Mouse (Mus musculus): ENCODE data around the gene Rpain. TPM values are rescaled to one million over a fixed set of nuclear protein-coding genes. Genes with fewer than 3 reads are reported as not detected.

The Rpain gene
- 4.6 and 16.4 TPM in 2 replicates for polyA plus RNA-seq (2012)

DNA sequence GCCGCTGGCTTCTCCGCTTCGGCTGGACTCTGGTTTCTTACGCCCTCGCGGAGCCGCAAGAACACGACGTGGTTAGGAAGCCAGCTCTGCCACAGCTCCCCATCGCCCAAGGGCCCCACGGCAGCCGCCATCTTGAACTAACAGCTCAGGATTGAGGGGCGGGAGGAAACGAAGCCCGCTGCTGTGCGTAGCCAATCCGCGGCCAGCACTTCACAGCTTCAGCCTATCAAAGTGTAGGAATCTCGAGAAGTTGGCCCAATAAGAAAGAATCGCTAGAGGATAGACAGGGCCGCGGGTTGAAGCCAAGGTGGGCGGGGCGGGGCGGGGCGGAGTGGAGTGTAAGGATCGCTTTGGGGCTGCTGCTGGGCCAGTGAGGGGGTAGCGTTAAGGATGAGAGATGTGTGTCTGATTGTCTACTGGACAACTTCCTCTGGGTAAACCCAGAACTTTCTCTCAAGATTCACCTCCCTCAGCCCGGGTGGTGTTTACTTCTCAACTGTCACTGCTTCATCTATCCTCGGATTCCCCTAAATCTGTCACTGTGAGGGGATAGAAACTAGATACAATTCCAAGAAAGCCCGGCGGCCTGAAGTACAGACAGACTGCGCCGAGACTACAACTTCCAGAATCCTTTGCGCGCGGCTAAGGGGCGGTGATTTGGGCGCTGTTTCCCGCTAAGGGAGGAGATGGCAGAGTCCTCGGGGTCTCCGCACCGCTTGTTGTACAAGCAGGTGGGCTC is at the start of gene Rpain, which contains the start of gene Nup88:
TSS of gene Rpain (plus strand) at position 393 of the 739 bp plus-strand sequence.
TSS of gene Nup88 (minus strand) at position 153 of the 739 bp plus-strand sequence.
- TF ChIP-seq GATA1 (IDR thresholded peaks at IDR 0.05; ENCODE audit: low read length), result no peak

DNA sequence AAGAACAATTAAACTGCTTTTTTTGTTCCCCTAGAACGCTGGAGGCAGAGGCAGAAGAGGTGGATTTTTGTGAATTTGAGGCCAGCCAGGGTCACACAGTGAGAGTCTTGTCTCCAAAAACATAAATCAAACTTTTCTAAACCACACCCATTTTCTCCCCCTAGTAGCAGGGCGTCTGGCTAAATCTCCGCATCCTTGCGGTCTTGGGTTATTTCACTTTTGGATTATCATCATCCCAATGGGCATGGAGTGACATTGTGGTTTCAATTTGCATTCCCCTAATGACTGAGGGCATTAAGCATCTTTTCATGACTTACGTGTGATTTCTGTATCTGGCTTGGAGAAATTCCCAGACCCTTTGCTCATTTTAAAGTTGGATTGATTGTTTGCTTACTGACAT is 38.6 kb upstream of the Rpain start:
- no peak for TF ChIP-seq GATA1 (IDR thresholded peaks at IDR 0.05; ENCODE audit: low read length)

DNA sequence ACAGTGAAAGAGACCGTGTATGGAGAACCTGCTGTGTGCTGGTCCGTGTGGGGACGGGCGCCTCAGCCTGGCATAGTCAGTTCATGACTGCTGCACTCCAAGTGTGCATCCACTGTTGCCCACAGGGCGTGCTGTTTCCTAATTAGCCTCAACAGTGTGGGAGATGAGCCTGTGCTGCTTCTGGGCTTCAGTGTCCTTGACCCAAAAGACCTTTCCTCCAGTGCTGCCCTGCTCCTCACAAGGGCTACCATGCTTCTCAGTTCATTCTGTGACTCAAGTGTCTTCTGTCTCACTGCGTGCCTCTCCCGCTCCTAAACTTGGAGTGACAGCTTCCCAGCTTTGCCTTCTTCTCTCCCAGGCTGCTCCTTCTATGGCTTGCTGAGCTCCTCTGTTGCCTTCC is 34.7 kb upstream of the Rpain start:
- TF ChIP-seq GATA1 (IDR thresholded peaks at IDR 0.05; ENCODE audit: low read length), result no peak

DNA sequence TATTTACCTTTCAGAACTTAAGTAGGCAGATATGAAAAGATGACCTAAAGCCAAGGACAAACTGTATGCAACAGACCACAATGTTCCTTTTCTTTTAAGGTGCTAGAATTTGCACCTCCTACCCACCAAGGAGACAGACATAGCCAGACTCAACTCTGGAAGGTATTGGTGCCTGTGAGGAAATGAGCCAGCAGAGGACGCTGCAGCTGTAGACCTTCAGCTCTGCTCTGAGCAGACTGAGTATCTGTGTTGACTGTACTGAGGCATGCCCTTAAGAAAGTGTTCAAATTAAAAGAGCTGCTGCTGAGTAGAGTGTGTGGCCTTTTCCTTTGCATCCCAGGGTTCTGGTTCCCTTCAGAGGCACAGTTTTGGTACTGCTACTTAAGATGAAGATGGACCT is 27.4 kb upstream of the Rpain start:
- no peak for TF ChIP-seq GATA1 (IDR thresholded peaks at IDR 0.05; ENCODE audit: low read length)

DNA sequence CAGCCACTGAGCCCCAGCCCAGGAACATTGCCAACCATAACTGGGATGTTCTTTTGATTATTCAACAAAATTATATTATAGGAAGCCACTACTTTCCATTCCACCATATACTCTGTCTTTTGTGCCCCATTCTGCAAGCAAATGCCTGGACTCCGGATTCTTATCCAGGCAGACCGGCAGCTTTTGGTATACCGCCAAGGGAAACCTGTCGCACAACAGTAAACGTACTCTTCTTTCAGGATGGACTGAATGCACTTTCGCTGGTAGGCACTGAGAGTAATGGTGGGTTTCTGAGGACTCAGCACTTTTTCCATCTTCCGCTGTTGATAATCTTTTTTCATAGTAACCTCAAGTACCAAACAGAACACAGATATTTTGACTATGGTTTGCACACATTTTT is 26.4 kb upstream of the Rpain start:
- TF ChIP-seq GATA1 (IDR thresholded peaks at IDR 0.05; ENCODE audit: low read length), result no peak

DNA sequence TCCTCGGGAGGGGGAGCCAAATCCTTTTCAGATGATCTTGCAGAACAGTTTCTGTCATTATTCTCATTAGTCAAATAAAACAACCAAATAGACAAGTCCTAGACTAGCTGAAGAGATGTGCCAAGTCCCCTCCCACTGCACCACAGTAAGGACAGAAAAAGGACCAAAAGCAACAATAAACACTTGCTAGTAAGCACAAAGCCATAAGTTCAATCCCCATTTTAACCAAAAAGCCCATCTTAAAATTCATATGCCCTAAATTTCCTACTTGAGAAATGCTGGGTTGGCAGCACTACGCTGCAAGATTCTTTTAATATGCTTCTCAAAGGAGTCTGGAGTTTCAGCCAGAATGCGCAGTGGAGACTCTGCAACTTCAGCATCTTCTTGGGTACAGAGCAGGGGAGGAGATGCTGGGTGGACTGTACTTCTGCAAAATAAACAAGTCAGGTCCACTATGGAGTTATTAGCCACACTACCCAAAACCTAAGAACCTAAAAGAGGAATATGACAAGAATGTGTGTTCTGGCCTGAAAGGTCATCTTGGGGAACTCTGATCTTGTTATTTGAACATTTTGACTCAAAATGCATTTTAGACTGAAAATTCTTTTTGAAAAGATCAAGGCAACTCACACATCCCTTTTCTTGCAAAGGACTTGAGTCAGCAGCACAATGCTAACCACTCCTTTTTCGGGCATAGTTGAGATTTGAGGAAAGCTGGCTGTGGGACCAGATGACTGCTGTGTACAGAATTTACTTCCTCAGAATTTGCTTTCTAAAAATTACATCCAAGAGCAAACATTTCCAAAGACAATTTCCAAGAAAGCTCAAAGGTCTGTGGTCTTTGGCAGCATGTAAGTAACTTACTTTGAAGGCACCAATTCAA is 24.8 kb upstream of the Rpain start:
- no peak for TF ChIP-seq GATA1 (IDR thresholded peaks at IDR 0.05; ENCODE audit: low read length)

DNA sequence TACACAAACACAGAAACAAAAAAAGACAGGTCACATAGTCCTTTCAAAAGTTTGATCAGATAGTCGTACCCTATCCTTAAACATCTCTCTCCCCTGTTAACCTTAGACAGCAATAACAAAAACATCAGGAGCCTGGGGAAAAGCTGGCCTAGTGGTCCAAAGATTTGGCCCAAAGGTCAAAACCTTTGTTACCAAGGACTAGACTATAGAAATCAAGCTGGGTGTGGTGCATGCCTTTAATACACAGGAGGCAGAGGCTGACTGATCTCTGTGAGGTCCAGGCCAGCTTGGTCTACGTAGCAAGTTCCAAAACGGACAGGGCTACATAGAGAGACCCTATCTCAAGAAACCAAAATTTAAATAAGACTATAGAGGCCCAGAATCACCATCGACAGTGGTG is 15.3 kb upstream of the Rpain start:
- no peak for TF ChIP-seq GATA1 (IDR thresholded peaks at IDR 0.05; ENCODE audit: low read length)

DNA sequence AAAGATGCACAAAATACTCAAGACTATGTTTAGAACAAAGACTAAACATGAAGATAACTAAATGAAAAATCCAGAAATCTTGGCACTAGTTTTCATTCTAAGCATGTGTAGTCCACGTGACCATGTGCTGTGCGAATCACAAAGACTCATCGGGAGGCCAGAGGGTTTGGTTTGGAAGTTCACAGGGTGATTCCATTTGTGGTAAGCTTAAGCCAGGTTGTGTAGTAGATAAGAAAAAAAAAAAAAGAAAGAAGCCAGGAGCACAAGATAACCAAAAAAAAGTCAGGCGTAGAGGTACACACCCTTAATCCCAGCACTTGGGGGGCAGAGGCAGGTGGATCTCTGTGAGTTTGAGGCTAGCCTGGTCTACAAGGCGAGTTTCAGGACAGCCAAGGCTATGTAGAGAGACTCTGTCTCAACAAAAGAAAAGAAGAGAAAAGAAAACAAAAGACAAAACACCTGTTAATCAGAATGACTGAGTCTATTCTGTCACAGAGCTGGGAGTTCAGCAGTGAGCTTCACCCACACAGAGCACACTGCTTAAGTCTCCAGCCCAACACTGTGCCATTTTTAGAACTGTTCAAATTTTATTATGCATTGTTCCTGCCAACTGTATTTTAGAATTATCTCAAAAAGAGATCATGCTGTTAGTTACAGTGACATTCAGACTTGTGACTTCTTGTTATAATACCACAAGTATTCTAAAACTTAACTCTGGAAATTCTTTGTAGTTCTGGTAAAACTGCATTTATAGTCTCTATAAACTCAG is 9.0 kb upstream of the Rpain start:
- TF ChIP-seq GATA1 (IDR thresholded peaks at IDR 0.05; ENCODE audit: low read length), result no peak

DNA sequence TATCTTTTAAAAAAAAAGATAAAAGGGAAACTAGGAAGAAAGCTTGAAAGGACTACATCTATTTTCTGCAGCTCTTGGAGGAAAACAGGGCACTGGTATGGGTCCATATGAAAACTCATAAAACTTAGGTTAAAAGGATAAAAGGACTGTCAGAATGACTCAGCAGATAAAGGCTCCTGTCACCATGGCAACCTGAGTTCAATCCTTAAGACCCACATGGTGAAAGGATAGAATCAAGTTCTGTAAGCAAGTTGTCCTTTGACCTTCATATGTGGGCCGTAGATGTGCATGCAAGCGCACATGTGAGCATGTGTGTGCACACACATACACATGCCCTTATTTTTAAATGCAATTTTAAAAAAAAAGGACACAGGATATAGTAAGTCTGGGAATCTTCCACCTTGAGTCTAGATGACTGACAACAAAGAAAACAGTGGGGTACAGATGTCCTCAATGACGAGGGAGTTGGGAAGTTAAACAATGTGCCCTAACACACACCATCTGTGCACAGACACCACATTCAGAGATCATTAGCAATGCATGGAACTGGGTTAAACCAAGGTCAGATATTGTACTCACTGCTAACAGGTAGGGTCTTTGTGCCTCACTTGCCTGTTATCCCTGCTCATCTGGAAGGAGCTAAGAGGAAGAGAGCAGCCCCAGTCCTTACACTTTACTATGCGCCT is 5.6 kb upstream of the Rpain start:
- no peak for TF ChIP-seq GATA1 (IDR thresholded peaks at IDR 0.05; ENCODE audit: low read length)

DNA sequence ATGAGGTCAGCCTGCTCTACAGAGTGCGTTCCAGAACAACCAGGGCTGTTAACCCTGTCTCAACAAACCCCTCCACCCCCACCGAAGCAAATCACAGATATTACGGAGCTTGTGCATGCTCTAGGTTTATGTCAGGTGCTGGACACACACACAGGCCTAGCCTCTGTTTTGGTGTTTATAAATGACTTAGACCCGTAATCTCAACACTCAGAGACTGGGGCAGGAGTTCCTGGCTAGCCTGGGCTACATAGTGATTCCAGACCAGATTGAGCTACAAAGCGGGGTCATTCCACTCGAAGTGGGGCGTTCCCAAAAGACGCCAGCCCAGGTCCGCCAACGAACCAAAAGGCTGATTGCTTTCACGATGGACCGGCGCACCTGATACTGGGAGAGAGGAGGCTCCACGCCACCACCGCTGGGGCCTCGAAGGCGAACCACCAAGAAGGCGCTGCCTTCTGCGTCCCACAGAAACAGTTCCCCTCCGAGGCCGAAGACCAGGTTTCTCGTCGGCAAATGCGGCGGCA is 680 bp upstream of the Rpain start:
- TF ChIP-seq GATA1 (IDR thresholded peaks at IDR 0.05; ENCODE audit: low read length), result no peak

DNA sequence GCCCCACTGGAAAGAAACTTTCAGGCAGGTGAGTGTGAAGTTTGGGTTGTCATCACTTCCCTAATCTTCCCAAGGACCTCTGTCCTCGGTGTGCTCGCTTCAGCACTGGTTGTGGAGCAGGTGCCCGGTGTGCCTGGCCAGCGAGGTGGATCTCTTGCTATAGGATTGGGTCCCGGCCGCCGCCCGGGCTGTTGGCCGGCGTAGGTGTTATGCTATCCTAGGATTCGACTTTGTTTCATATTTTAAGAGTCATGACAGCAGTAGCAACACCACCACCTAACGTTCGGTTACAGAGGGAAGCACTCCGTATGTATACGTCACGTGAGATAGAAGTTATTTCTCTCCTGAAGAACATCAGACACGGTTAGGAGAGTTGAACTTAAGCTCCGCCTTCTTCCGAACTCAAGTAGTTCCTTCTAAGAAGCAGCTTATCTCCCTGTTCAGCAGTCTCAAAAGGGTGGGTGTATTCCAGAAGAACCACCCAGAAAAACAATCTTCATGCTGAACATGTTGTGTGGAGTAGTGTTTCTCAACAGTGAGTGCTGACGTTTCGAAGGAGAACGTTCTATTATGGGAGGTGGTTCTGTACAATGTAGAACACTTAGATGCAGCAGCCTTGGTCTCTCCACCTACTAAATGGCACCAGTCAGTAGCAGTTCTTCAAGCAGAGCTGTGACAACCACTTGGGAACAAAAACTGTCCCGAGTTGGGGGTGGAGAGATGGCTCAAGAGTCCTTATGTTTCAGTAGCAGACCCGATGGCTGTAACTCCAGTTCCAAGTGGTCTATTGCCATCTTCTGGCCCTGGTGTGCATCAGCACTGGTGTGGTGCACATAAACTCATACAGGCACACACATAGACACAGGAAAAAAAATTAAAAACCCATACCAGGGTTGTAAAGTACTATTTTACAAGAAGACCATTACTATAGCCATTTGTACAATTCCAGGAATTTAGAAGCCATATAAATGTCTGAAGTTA is 837 bp downstream of the Rpain start:
- no peak for TF ChIP-seq GATA1 (IDR thresholded peaks at IDR 0.05; ENCODE audit: low read length)

DNA sequence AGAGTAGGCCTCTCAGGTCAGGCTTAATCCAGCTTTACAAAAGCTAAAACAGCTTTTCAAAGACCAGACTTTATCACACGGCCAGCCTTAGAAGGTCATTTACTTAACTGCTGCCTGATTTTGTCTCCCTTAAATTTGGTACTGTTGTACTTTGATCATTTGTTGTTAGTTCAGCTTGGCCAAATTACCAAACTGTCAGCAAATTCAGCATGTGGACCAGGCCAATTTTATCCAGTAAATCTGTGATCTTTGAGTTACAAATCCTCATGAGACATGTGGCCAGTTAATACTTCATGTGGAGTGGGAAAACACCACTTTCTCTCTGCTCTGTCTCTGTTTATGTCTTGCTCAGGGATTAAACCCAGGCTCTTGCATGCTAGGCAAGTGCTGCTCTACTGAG is 2.6 kb downstream of the Rpain start:
- TF ChIP-seq GATA1 (IDR thresholded peaks at IDR 0.05; ENCODE audit: low read length), result no peak

DNA sequence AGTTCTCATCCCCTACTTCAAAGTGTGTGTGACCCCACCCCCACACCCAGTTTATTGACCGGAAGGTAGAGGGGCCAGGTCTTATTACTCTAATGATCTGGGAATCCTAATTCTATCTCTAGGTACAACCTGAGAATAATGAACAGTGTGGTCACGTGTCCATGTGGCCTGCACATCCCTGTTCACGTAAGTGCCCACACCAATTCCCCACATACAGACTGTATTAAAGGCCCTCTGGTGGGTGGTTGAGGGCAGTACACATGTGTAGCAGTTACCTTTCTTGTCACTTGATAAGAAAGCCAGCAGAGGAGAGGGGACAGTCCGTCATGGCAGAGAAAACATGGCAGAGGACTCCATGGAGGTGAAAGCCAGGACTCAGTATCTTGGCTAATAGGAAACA is 3.9 kb downstream of the Rpain start:
- TF ChIP-seq GATA1 (IDR thresholded peaks at IDR 0.05; ENCODE audit: low read length), result no peak

DNA sequence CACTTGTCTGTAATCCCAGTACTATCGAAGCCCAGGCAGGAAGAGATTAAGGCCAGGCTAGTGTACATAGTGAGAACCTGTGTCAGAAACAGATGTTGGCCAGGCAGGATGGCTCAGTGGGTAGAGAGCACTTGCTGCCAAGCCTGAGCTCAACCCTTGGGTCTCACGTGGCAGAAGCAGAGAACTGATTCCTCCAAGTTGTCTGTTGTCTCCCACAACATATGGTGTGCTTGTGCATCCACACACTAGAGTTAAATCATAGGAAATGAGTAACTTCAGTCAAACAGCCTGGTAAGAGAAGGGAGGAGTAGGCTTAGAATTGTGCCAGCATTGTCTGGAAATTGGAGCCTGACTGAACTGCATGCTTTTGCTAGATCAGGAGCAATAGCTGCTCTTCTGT is 5.2 kb downstream of the Rpain start:
- TF ChIP-seq GATA1 (IDR thresholded peaks at IDR 0.05; ENCODE audit: low read length), result no peak

All from G1E-ER4 (cell line).